Mouse (Mus musculus) retina, adult 2 months (tissue): Measurements from ENCODE around the gene Armc9.

ENCODE experiments used
- DNase-seq: peaks from one replicate; pipeline ENCODE4 v3.0.0-alpha.2; 2012; ENCODE audit warnings: low read depth, low spot score

Gene Armc9

GRCm38 (mm10) chr1:86312269-86312668 lies 157.7 kb downstream of the Armc9 start:
- DNase-seq: no peak

GRCm38 (mm10) chr1:86313096-86313771 lies 158.7 kb downstream of the Armc9 start:
- DNase-seq: no peak

- DNase-seq: no peak
These were observed 159.2 kb downstream of the Armc9 start for GRCm38 (mm10) chr1:86313772-86314125.

- DNase-seq: no peak
These were observed 166.3 kb downstream of the Armc9 start for GRCm38 (mm10) chr1:86320822-86321413.
